Mouse (Mus musculus): ENCODE measurements at regions not wholly inside any gene's neighbourhood (a gene's known extent, or its start where the extent isn't known, plus 50 kb on each side); places are given as distances from the start of the nearest gene placed in this dataset.

DNA sequence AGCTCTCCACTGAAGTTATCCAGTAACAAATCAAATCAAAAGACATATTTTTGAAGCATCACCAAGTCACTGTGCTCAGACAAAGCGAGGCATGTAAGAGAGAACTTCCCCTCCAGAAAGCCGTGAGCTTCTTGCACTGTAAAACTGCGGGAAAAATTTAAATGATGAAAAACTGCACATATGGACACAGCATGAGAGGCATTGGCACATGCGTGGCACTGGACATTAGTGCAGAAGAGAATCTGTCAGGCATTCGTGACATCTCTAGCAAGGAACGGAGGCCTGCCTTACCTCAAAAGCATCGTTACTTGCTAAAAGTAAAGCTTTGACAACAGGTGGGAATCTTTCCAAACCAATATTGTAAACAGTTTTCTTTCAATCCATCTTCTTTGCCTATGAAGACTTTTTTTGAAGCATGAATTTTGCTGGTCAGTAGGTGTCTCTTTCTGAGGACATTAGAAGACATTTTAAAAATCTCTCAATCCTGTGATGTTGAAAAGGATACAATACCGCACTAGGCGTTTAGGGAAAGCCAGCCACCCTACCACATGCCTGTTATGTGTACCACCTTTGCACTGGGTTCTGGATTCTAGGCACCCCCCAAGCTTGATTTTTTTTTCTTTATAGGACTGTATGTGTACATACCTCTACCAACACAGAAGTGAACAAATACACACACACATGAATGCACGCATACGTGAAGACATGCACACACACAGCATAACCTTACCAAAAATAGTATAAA, 2380.5 kb upstream of the Gm7489 start:
- Histone ChIP-seq H3K79me2 (ENCODE audit: control insufficient read depth, insufficient read depth, low read length, poor library complexity) (no peaks in the 10 kb centered on the region), H3K36me3 (ENCODE audit: control insufficient read depth in 1 of 2, insufficient read depth in 2 of 2, low read length in 2 of 2) (no peaks in the 10 kb centered on the region)
- TF ChIP-seq ZMIZ1 (IDR thresholded peaks at IDR 0.05; ENCODE audit: low read depth, low read length) (no peak), RCOR1 (IDR thresholded peaks at IDR 0.05; ENCODE audit: low read depth, low read length) (no peak), SMC3 (IDR thresholded peaks at IDR 0.05; ENCODE audit: low read depth, low read length) (no peak)

DNA sequence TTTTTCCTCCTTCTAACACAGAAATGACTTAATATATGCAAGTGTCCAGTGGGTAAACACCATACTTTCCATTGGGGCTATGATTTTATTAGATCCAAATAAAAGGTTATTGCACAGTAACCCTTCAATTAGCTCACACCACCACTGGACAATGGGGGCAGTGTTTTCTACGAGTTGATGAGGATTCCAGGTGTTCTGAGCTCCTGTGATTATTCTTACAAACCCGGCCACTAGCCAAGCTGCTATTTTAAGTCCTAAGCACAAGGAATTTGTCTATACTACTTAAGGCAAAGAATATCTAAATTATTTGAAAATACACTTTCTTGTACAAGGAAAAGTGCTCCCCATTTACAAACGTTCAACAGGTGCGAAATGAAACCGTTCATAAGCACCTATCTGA, 2379.9 kb upstream of the Gm7489 start:
- Histone ChIP-seq H3K9ac (ENCODE audit: control insufficient read depth, low read depth, low read length, poor library complexity, severe bottlenecking) (no peak overlapping the region), H3K27me3 (ENCODE audit: control insufficient read depth in 1 of 2, insufficient read depth in 2 of 2, low read length in 2 of 2) (no peaks in the 10 kb centered on the region), H3K36me3 (ENCODE audit: control insufficient read depth in 1 of 2, insufficient read depth in 2 of 2, low read length in 2 of 2) (no peaks in the 10 kb centered on the region), H3K79me2 (ENCODE audit: control insufficient read depth, insufficient read depth, low read length, poor library complexity) (no peaks in the 10 kb centered on the region), H3K9me3 (replicated peaks; ENCODE audit: insufficient read depth, low read length) (no peaks in the 10 kb centered on the region), H3K27ac (ENCODE audit: control insufficient read depth, low read depth, low read length) (no peak overlapping the region), H3K4me1 (ENCODE audit: control insufficient read depth in 1 of 2, insufficient read depth in 2 of 2, low read length in 2 of 2) (no peaks in the 10 kb centered on the region), H3K4me3 (ENCODE audit: control insufficient read depth in 1 of 2, insufficient read depth in 1 of 2, low read depth in 2 of 2, low read length in 2 of 2) (no peak overlapping the region)
- no peak for DNase-seq (ENCODE audit: low read depth, low spot score)
- TF ChIP-seq SMC3 (IDR thresholded peaks at IDR 0.05; ENCODE audit: low read depth, low read length) = no peak
- no peak for TF ChIP-seq MEF2A (IDR thresholded peaks at IDR 0.05; ENCODE audit: extremely low read depth, insufficient replicate concordance, low read depth, low read length, poor library complexity, severe bottlenecking)
- TF ChIP-seq MXI1 (IDR thresholded peaks at IDR 0.05; ENCODE audit: low read depth, low read length) = no peak
- TF ChIP-seq ELF1 (IDR thresholded peaks at IDR 0.05; ENCODE audit: low read depth, low read length) = no peak
- no peak for TF ChIP-seq CHD1 (IDR thresholded peaks at IDR 0.05; ENCODE audit: low read depth, low read length)
- no peak for TF ChIP-seq ZNF384 (IDR thresholded peaks at IDR 0.05; ENCODE audit: low read depth, low read length)
- no peak for TF ChIP-seq MAFK (IDR thresholded peaks at IDR 0.05; ENCODE audit: borderline replicate concordance, low read depth, low read length)
- TF ChIP-seq POLR2A (IDR thresholded peaks at IDR 0.05; ENCODE audit: control insufficient read depth in 1 of 2, insufficient read depth in 1 of 2, low read depth in 1 of 2, low read length in 2 of 2, poor library complexity in 1 of 2) = no peak
- no peak for TF ChIP-seq NRF1 (IDR thresholded peaks at IDR 0.05; ENCODE audit: insufficient read depth, low read depth, low read length, poor library complexity, severe bottlenecking)
- TF ChIP-seq MYC (IDR thresholded peaks at IDR 0.05; ENCODE audit: low read depth, low read length) = no peak
- no peak for TF ChIP-seq POLR2AphosphoS2 (IDR thresholded peaks at IDR 0.05; ENCODE audit: low read length)

More for the DNA sequence above, 2380.5 kb upstream of the Gm7489 start:
- Histone ChIP-seq H3K27ac (ENCODE audit: control insufficient read depth, low read depth, low read length) (no peak overlapping the region), H3K4me3 (ENCODE audit: control insufficient read depth in 1 of 2, insufficient read depth in 1 of 2, low read depth in 2 of 2, low read length in 2 of 2) (no peak overlapping the region), H3K4me1 (ENCODE audit: control insufficient read depth in 1 of 2, insufficient read depth in 2 of 2, low read length in 2 of 2) (no peaks in the 10 kb centered on the region), H3K9ac (ENCODE audit: control insufficient read depth, low read depth, low read length, poor library complexity, severe bottlenecking) (no peak overlapping the region), H3K27me3 (ENCODE audit: control insufficient read depth in 1 of 2, insufficient read depth in 2 of 2, low read length in 2 of 2) (no peaks in the 10 kb centered on the region), H3K9me3 (replicated peaks; ENCODE audit: insufficient read depth, low read length) (no peaks in the 10 kb centered on the region)
- DNase-seq (ENCODE audit: low read depth, low spot score) = no peak

DNA sequence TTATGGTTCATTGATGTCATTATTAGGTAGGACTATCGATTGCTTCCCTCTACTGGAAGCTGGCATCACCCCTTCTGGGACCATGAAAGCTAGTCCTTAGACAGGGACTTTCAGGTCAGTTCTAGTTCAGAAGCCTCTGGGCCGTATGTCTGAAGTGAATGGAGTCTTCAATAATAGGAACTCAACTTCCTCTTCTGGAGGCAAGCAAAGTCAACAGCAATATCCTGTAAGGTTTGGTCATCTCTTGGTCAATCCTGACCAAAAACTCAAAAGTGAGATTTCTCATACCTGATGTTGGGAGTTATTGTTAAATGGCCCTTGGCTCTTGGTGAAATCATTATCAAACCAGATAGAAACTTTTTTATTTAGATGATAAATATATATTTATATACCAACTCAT, 2377.6 kb upstream of the Gm7489 start:
- no peak overlapping the region for H3K9ac ChIP-seq (ENCODE audit: control insufficient read depth, low read depth, low read length, poor library complexity, severe bottlenecking)
- no peak overlapping the region for H3K27ac ChIP-seq (ENCODE audit: control insufficient read depth, low read depth, low read length)
- H3K4me1 ChIP-seq (ENCODE audit: control insufficient read depth in 1 of 2, insufficient read depth in 2 of 2, low read length in 2 of 2) = no peaks in the 10 kb centered on the region
- no peak for TF ChIP-seq ELF1 (IDR thresholded peaks at IDR 0.05; ENCODE audit: low read depth, low read length)
- TF ChIP-seq POLR2A (IDR thresholded peaks at IDR 0.05; ENCODE audit: control insufficient read depth in 1 of 2, insufficient read depth in 1 of 2, low read depth in 1 of 2, low read length in 2 of 2, poor library complexity in 1 of 2) = no peak
- no peak for TF ChIP-seq USF1 (IDR thresholded peaks at IDR 0.05; ENCODE audit: low read depth, low read length)
- TF ChIP-seq MYB (IDR thresholded peaks at IDR 0.05; ENCODE audit: low read depth, low read length) = no peak
- TF ChIP-seq E2F4 (IDR thresholded peaks at IDR 0.05; ENCODE audit: borderline replicate concordance, low read depth, low read length) = no peak
- TF ChIP-seq TBP (IDR thresholded peaks at IDR 0.05; ENCODE audit: low read depth, low read length) = no peak
- TF ChIP-seq ZC3H11A (IDR thresholded peaks at IDR 0.05; ENCODE audit: low read depth, low read length) = no peak
- no peak for TF ChIP-seq RCOR1 (IDR thresholded peaks at IDR 0.05; ENCODE audit: low read depth, low read length)
- TF ChIP-seq TCF12 (IDR thresholded peaks at IDR 0.05; ENCODE audit: low read depth, low read length) = no peak
- no peak for TF ChIP-seq MAX (IDR thresholded peaks at IDR 0.05; ENCODE audit: low read length)
- H3K27me3 ChIP-seq (ENCODE audit: control insufficient read depth in 1 of 2, insufficient read depth in 2 of 2, low read length in 2 of 2) = no peaks in the 10 kb centered on the region
- H3K4me3 ChIP-seq (ENCODE audit: control insufficient read depth in 1 of 2, insufficient read depth in 1 of 2, low read depth in 2 of 2, low read length in 2 of 2) = no peak overlapping the region
- H3K9me3 ChIP-seq (replicated peaks; ENCODE audit: insufficient read depth, low read length) = no peaks in the 10 kb centered on the region
- DNase-seq (ENCODE audit: low read depth, low spot score) = no peak
- H3K36me3 ChIP-seq (ENCODE audit: control insufficient read depth in 1 of 2, insufficient read depth in 2 of 2, low read length in 2 of 2) = no peaks in the 10 kb centered on the region
- H3K79me2 ChIP-seq (ENCODE audit: control insufficient read depth, insufficient read depth, low read length, poor library complexity) = no peaks in the 10 kb centered on the region
